Mouse (Mus musculus): Measurements from ENCODE around the gene Rnf151. TPM values are rescaled to one million over a fixed set of nuclear protein-coding genes. Genes with fewer than 3 reads are reported as not detected.
A peak's percentile ranks its signal among the peaks of the same experiment; 100 is the strongest.
"Not testable (repeated sequence)": the region's sequence is repeated elsewhere in the genome, so short reads cannot be mapped to it uniquely, and the experiment has no call there.

The Rnf151 gene
- total RNA-seq, 2 experiments from 2014 or later, result not detected

- peak; percentile 74 to 79 for DNase-seq
These were observed 50.4 kb downstream of the Rnf151 start for GRCm38 (mm10) chr17:24667416-24667815.

DNA sequence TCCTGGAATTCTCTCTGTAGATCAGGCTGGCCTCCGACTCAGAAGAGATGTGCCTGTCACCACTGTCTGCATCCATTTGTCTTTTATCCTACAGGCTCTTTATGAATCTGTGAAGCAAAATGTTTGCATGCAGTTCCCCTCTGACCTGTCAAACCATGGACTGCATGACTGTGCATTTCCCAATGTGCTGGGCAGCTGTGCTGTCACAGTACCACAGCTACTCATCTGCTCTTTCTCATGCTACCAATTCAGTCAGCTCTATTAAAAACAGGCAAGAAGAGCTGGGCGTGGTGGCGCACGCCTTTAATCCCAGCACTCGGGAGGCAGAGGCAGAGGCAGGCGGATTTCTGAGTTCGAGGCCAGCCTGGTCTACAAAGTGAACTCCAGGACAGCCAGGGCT, 50.9 kb downstream of the Rnf151 start:
- DNase-seq, result not testable (repeated sequence)

Other genes starting within 250 kb of the Rnf151 start
- gene E4f1, start 247.8 kb downstream of the Rnf151 start, total RNA-seq (2021), result 10 to 100 TPM in 1 of 2 experiments, 1 to 10 TPM in 1; 9.8 to 10.1 TPM
- gene Pgp, start 247.7 kb downstream of the Rnf151 start, total RNA-seq (2021), result 10 to 100 TPM; 40.1 to 43.5 TPM
- gene Bricd5, start 244.2 kb downstream of the Rnf151 start, total RNA-seq (2021), result not detected
- gene Mlst8, start 239.0 kb downstream of the Rnf151 start, total RNA-seq (2021), result 10 to 100 TPM in 1 of 2 experiments, 1 to 10 TPM in 1; 8.1 to 10.3 TPM
- gene Caskin1, start 229.5 kb downstream of the Rnf151 start, total RNA-seq (2021), result under 1 TPM; 0.15 to 0.20 TPM
- 10 to 100 TPM; 35.8 to 38.5 TPM for gene Traf7, start 190.1 kb downstream of the Rnf151 start, total RNA-seq (2021)
- gene Rab26, start 183.9 kb downstream of the Rnf151 start, total RNA-seq (2021), result not detected
- gene Pkd1, start 168.2 kb downstream of the Rnf151 start, total RNA-seq (2021), result 10 to 100 TPM; 34.1 to 34.5 TPM
- gene Tsc2, start 85.4 kb downstream of the Rnf151 start, total RNA-seq (2021), result 100 to 1,000 TPM; 104 to 108 TPM
- gene Nthl1, start 85.4 kb downstream of the Rnf151 start, total RNA-seq (2021), result 1 to 10 TPM; 2.6 to 3.1 TPM
- 100 to 1,000 TPM in 1 of 2 experiments, 10 to 100 TPM in 1; 88.2 to 103 TPM for gene Slc9a3r2, start 67.7 kb downstream of the Rnf151 start, total RNA-seq (2021)
- gene Npw, start 59.6 kb downstream of the Rnf151 start, total RNA-seq (2021), result not detected
- gene Zfp598, start 48.4 kb downstream of the Rnf151 start, total RNA-seq (2021), result 10 to 100 TPM; 16.4 to 17.2 TPM
- gene Syngr3, start 28.1 kb downstream of the Rnf151 start, total RNA-seq (2021), result under 1 TPM in 1 of 2 experiments, not detected in 1; 0.17 TPM
- 10 to 100 TPM; 24.0 to 24.3 TPM for gene Gfer, start 21.9 kb downstream of the Rnf151 start, total RNA-seq (2021)
- gene Noxo1, start 21.8 kb downstream of the Rnf151 start, total RNA-seq (2021), result under 1 TPM; 0.77 to 0.99 TPM
- gene Tbl3, start 10.4 kb downstream of the Rnf151 start, total RNA-seq (2021), result 10 to 100 TPM; 18.0 to 20.1 TPM
- gene Rps2, start 53 bp upstream of the Rnf151 start, total RNA-seq (2021), result 100 to 1,000 TPM; 701 to 738 TPM
- 1,000 to 10,000 TPM in 1 of 2 experiments, 100 to 1,000 TPM in 1; 976 to 1,178 TPM for gene Ndufb10, start 6.4 kb upstream of the Rnf151 start, total RNA-seq (2021)
- 100 to 1,000 TPM; 390 to 433 TPM for gene Rpl3l, start 9.8 kb upstream of the Rnf151 start, total RNA-seq (2021)
- 100 to 1,000 TPM; 181 to 183 TPM for gene Msrb1, start 18.6 kb upstream of the Rnf151 start, total RNA-seq (2021)
- gene Hs3st6, start 34.9 kb upstream of the Rnf151 start, total RNA-seq (2021), result under 1 TPM in 1 of 2 experiments, not detected in 1; 0.33 TPM
- under 1 TPM in 1 of 2 experiments, not detected in 1; 0.15 TPM for gene Meiob, start 86.2 kb upstream of the Rnf151 start, total RNA-seq (2021)
- gene Hagh, start 122.1 kb upstream of the Rnf151 start, total RNA-seq (2021), result 10 to 100 TPM; 86.0 to 91.0 TPM
- 10 to 100 TPM; 92.1 to 96.6 TPM for gene Fahd1, start 132.3 kb upstream of the Rnf151 start, total RNA-seq (2021)
- 10 to 100 TPM; 12.0 to 12.4 TPM for gene Igfals, start 147.9 kb upstream of the Rnf151 start, total RNA-seq (2021)
- gene Nubp2, start 168.3 kb upstream of the Rnf151 start, total RNA-seq (2021), result 10 to 100 TPM; 20.0 to 21.3 TPM
- 10 to 100 TPM; 28.1 to 34.0 TPM for gene Spsb3, start 168.6 kb upstream of the Rnf151 start, total RNA-seq (2021)
- gene Eme2, start 177.0 kb upstream of the Rnf151 start, total RNA-seq (2021), result 10 to 100 TPM; 18.4 to 22.3 TPM
- gene Mrps34, start 177.1 kb upstream of the Rnf151 start, total RNA-seq (2021), result 100 to 1,000 TPM in 1 of 2 experiments, 10 to 100 TPM in 1; 99.9 to 125 TPM
- gene Nme3, start 178.4 kb upstream of the Rnf151 start, total RNA-seq (2021), result 10 to 100 TPM; 33.8 to 36.0 TPM
- 10 to 100 TPM; 55.9 to 64.8 TPM for gene Mapk8ip3, start 218.9 kb upstream of the Rnf151 start, total RNA-seq (2021)
- gene Jpt2, start 242.6 kb upstream of the Rnf151 start, total RNA-seq (2021), result 10 to 100 TPM in 1 of 2 experiments, 1 to 10 TPM in 1; 8.9 to 11.2 TPM

All from heart, adult 18-20 months (tissue).